Mouse (Mus musculus) c-Kit-positive CD71-positive TER-119-negative erythroid progenitor cells, embryonic 14.5 days (primary cell): ENCODE results near the gene Fxyd1.

Experiments used
- DNase-seq: peaks from one replicate; pipeline ENCODE4 v3.0.0-alpha.2; 2013; ENCODE audit warnings: low read depth

Gene Fxyd1

GRCm38 (mm10) chr7:31057071-31057470 is at the start of gene Fxyd1:
TSS of gene Fxyd1 (minus strand) at chr7:31057199.
- DNase-seq: no peak

DNA sequence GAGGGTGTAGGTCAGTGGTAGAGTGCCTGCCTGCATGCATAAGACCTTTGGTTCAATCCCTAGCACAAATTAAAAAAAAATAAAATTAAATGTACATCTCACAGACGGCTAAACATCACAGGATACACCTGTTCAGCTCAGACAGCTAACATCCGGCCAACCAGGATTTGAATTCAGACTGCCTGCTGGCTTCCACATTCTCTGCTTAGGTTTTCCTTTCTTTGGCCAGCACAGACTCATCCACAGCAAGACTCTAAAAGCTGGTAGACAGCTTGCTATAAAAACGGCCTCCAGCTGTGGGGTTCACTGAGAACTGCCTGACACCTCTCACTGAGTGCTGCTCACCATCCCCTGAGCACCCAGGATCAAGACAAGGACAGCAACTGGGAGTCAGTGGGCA is 49.2 kb upstream of the Fxyd1 start:
- no peak for DNase-seq

DNA sequence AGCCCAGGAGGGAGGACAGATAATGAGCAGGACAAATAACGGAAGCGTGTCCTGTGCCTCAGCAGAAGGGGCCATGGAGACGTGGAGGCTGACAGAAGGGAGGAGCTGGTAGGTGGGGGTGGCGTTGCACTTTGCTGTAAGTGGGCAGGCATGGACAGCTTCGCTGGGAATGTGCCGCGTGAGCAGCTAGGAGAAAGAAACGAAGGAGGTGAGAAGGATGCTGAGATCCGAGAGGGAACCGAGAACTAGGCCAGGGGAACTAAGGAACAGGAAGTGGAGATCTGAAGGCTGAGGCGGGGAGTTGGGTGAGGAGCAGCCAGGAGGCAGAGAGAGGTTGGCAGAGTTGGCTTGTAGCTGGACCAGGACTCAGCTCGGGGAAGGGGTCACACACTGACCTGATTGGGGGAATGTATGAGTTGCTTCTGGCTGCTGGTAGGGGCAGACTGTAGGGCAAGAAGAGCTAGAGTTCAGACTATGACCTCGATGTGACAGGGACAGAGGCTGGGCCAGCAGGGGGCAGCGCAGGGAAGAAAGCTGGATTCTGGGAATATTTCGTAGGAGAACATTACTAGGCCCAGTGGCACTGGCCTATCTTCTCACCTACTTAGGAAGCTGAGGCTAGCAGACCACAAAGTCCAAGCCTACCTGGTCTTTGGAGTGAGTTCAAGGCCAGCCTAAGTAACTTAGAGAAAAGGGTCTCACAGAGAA is 48.2 kb upstream of the Fxyd1 start:
- DNase-seq: no peak

DNA sequence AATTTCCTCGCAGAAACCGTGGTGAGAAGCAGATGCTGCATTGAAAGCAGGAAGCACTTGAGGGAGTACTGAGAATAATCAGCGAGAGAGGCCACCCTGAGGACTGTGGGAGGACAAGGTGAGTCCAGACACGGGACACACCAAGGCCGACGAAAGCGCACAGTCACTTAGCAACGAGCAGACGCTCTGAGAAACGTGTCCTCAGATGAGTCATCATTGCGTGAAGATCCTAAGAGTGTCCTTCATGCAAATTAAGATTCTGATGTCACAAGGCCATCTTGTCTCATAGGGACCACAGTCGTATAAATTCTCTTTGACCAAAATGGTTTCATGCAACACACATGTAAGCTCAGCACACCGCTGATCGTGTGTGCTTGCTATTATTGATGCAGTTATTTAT is 43.8 kb upstream of the Fxyd1 start:
- DNase-seq: no peak

DNA sequence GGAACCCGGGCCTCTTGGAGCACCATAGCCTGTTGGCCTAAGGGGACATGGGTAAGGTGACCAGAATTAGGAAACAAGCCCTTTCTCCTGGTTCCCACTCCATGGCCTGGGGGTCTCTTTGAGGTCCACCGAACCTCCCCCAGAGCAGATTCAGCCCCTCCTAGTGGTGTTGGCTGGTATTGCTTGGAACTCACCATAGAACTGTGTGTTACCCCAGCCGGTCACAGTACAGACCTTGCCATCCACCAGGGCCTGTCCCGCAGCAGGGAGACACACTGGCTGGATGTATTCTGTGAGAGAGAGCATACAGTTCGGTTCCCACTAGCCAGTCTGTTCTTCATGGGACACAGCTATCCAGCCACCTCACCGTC is 42.6 kb upstream of the Fxyd1 start:
- no peak for DNase-seq

- DNase-seq: no peak
These were observed 42.0 kb upstream of the Fxyd1 start for GRCm38 (mm10) chr7:31098697-31099611.

DNA sequence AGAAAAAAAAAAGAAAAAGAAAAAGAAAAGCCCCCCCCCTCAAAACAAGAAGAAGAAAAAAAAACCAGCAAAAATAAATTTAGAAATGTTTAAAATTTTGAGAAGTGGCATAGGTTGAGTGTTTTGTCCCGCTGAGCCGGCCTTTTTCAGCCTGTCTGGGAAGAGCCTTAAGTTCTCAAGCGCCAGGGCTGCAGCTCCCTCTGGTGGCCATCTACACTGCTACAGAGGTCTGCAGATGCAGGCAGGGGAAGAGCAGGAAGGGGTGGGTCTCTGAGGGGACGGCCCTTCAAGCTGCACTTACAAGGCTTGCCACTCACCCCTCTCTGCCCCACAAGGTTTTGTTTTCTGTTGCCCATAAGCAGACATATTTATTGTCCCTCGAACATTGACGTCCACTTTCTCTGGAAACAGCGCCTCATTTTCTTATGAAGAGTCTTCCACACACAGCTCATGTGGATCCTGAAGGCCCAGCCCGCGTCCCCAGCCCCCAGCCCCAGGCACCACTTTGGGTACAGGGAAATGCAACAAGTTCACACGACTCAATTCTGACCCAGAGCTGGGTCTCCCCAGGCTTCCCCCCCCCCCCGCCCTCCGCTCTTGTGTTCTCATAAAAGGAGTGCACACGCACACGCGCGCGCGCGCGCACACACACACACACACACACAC is 40.7 kb upstream of the Fxyd1 start:
- peak; percentile 59 for DNase-seq

DNA sequence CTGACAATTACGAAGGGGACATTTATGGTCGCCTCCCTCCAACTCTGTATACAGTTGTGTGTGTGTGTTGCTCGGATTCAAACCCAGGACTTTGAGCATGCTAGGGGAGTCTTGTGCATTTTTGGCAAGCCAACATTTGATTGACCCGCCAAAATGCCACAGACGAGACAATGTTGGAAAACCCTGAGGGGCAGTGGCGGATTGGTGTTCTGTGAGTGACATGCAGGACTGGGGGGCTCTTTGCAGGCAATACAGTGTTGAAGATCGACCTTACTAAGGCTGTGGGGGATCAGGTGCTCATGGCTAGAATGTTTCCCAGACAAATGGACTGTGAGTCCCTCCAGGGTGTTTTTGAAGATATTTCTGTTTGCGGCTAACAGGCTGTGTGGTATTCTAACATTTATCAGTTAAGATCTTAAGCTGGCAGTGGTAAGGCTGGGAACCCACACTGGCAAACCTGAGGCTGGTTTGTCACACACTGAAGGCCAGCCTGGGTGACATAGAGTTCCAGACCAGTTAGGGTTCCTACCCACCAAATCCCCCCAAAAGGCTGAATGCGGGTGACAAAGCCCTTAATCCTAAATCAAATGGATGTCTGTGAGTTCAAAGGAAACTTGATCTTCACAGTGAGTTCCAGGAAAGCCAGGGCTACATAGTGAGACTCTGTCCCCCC is 40.0 kb upstream of the Fxyd1 start:
- DNase-seq: no peak

GRCm38 (mm10) chr7:31094774-31095501 is 37.9 kb upstream of the Fxyd1 start:
- no peak for DNase-seq

- no peak for DNase-seq
These were observed 32.7 kb upstream of the Fxyd1 start for GRCm38 (mm10) chr7:31089721-31090120.

- DNase-seq: no peak
These were observed 31.2 kb upstream of the Fxyd1 start for GRCm38 (mm10) chr7:31088206-31088605.

GRCm38 (mm10) chr7:31087262-31087661 is 30.3 kb upstream of the Fxyd1 start:
- no peak for DNase-seq

DNA sequence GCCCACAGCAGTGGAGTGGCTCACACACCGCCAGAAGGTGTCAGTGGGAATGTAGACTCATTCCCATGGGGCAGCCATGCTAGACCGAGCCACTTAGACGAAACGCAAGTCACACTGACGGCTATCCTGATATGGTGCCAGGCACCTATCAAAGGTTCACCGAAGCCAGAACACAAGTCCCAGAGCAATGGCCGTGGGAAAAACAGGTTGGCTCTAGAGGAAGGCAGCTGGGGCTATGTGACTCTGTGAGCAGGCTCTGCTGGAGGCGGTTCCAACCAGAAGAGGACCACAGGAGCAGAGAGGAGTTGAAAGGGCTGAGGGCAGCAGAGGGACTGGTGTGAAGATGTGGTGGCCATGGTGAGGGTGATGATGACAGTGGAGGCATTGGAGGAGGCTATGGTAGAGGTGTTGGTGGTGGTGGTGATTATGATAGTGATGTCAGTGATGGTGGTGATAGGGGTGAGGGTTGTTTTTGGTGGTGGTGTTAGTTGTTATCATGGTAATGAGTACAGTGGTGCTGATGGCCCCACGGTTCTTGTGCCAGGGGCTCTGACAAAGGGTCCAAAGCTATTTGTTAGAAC is 29.3 kb upstream of the Fxyd1 start:
- DNase-seq: no peak

- no peak for DNase-seq
These were observed 28.2 kb upstream of the Fxyd1 start for GRCm38 (mm10) chr7:31085171-31085570.

- no peak for DNase-seq
These were observed 27.1 kb upstream of the Fxyd1 start for GRCm38 (mm10) chr7:31084140-31084539.

GRCm38 (mm10) chr7:31082831-31083588 is 26.0 kb upstream of the Fxyd1 start:
- no peak for DNase-seq

- no peak for DNase-seq
These were observed 25.1 kb upstream of the Fxyd1 start for GRCm38 (mm10) chr7:31082106-31082505.

DNA sequence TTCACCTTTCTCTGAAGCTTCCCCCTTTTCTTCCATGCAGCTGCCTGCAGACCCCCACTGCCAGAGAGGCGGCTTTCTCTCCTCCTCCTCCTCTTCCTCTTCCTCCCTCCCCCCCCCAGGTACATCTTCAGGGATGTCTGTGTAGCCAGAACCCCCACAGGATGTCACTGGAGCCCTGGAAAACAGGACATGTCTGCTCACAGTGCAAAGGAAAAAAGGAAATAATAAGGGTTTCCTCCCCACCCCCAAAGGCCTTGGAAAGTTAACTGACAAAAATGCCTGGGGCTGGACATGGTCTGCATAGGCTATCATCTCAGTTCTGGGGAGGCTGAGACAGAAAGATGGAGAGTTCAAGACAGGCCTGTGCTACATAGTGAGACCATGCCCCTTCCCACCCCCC is 24.1 kb upstream of the Fxyd1 start:
- no peak for DNase-seq

DNA sequence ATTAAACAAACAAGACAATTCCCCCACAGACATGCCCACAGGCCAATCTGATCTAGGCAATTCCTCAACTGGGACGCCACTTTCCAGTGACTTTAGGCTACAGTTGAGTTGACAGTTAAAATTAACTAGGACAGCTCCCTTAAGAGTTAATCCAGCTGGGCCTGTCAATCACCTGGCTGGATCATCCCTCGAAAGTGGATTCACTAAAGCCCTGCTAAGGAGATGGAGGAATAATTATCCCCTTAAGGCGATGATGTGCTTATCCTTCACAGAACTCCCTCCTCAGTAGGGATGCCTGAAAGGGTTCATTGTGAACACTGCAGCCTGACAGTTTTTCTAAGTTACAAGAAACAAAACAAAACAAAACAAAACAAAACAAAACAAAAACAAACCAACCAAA is 23.6 kb upstream of the Fxyd1 start:
- DNase-seq: no peak

DNA sequence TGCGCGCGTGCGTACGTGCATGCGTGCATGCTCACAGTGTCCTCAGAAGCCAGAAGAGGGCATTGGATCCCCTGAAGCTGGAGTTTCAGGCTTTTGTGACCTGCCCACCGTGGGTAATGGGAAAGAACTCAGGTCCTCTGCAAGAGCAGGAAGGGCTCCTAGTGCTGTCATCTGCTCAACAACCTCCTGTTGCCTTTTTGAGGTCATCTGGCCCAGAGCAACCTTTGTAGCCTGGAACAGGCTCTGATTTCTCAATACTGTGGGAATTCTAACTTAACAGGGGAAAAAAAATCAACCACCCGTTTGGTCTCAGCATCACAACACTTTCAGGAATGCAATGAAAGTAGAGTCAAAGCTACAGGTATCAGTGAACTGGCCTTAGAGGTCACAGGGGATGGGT is 22.7 kb upstream of the Fxyd1 start:
- DNase-seq: no peak
